In the genomic region with DNA sequence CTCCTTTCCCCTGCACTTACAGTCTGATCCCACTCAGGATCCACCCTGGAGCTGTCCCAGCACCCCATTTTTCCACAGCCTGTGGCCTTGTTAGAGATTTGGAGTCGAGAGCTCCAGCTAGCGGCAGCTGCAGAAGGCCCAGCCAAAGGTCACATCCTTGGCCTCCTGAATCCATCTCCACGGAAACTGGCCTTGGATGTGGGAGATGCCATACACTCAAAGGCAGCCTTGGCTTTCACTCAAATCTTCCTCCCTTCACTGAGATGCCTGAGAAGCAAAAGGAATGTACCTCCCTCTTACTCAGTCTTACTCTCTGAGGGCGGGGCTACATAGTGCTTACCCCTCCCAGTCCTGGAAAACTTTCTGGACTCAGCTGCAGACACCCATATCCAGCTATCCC, we compare ENCODE assay signal across 18 mouse cellular contexts. TPM values are rescaled to one million over a fixed set of nuclear protein-coding genes. Genes with fewer than 3 reads are reported as not detected.
A peak's percentile ranks its signal among the peaks of the same experiment; 100 is the strongest.
DNase-seq lines count a peak whose midpoint lies in the region; ATAC-seq and TF ChIP-seq lines count a peak whose summit lies in the region.
"Had no signal": no experiment of that assay in that cellular context is flagged by ENCODE, and none has a peak within 500 bp of the region (broad histone marks: within the 10 kb centered on the region; RNA-seq: fewer than 3 reads in every experiment).

No protein-coding gene starts in this region.

- H3K27me3 ChIP-seq in midbrain, postnatal 0 days (ENCODE audit: insufficient read depth, low read length): no peaks in the 10 kb centered on the region
- no peaks in the 10 kb centered on the region for H3K27me3 ChIP-seq in midbrain, embryonic 11.5 days (ENCODE audit: control insufficient read depth, insufficient read depth, low read length)
- H3K27me3 ChIP-seq: embryonic facial prominence, embryonic 13.5 days; hindbrain, embryonic 15.5 days; neural tube, embryonic 13.5 days had no signal

- no peak overlapping the region for H3K4me2 ChIP-seq in midbrain, postnatal 0 days (ENCODE audit: low read depth, low read length, poor library complexity, severe bottlenecking)
- no peak overlapping the region for H3K4me2 ChIP-seq in midbrain, embryonic 11.5 days
- H3K4me2 ChIP-seq: embryonic facial prominence, embryonic 13.5 days; hindbrain, embryonic 15.5 days; neural tube, embryonic 13.5 days had no signal

- H3K4me1 ChIP-seq in midbrain, postnatal 0 days (ENCODE audit: insufficient read depth, low read length): no peaks in the 10 kb centered on the region
- H3K4me1 ChIP-seq in midbrain, embryonic 11.5 days (ENCODE audit: control insufficient read depth, insufficient read depth, low read length): no peaks in the 10 kb centered on the region
- H3K4me1 ChIP-seq: embryonic facial prominence, embryonic 13.5 days; hindbrain, embryonic 15.5 days; neural tube, embryonic 13.5 days had no signal

- peak; percentile 56 for DNase-seq in adrenal gland, adult 8-10 months
- DNase-seq in adrenal gland, postnatal 25 days: no peak
- peak; percentile 10 for DNase-seq in layer of hippocampus, adult 11-12 months (ENCODE audit: low spot score)
- DNase-seq in layer of hippocampus, postnatal 25 days (ENCODE audit: extremely low spot score in 1 of 2, low spot score in 1 of 2): no peak
- DNase-seq in midbrain, postnatal 0 days (ENCODE audit: low spot score): peak; percentile 51
- no peak for DNase-seq in midbrain, embryonic 11.5 days (ENCODE audit: low spot score, missing footprints)
- peak; percentile 50 for DNase-seq in embryo, embryonic 10 days (ENCODE audit: low spot score)
- DNase-seq in spleen, postnatal 36 days (ENCODE audit: low spot score in 2 of 2): no peak
- DNase-seq: cerebellum, adult 11 months; cerebellum, postnatal 36 days; kidney, adult 18-20 months; kidney, postnatal 10 days; liver; liver, postnatal 0 days had no signal

- H3K27ac ChIP-seq in midbrain, postnatal 0 days (ENCODE audit: low read depth, low read length): no peak overlapping the region
- H3K27ac ChIP-seq in midbrain, embryonic 11.5 days (ENCODE audit: low read depth, low read length): no peak overlapping the region
- H3K27ac ChIP-seq: embryonic facial prominence, embryonic 13.5 days; hindbrain, embryonic 15.5 days; neural tube, embryonic 13.5 days had no signal

- no peaks in the 10 kb centered on the region for H3K36me3 ChIP-seq in midbrain, postnatal 0 days (ENCODE audit: insufficient read depth, low read length)
- H3K36me3 ChIP-seq in midbrain, embryonic 11.5 days (ENCODE audit: control insufficient read depth, insufficient read depth, low read length): no peaks in the 10 kb centered on the region
- H3K36me3 ChIP-seq: embryonic facial prominence, embryonic 13.5 days; hindbrain, embryonic 15.5 days; neural tube, embryonic 13.5 days had no signal

- H3K9ac ChIP-seq in midbrain, postnatal 0 days (replicated peaks; ENCODE audit: low read length, poor library complexity, severe bottlenecking): no peak overlapping the region
- H3K9ac ChIP-seq in midbrain, embryonic 11.5 days (ENCODE audit: low read length): no peak overlapping the region
- H3K9ac ChIP-seq: embryonic facial prominence, embryonic 13.5 days; hindbrain, embryonic 15.5 days; liver, postnatal 0 days; neural tube, embryonic 13.5 days had no signal

- no peak for TF ChIP-seq CTCF in midbrain, postnatal 0 days (IDR thresholded peaks at IDR 0.05)

- H3K4me3 ChIP-seq in midbrain, postnatal 0 days (ENCODE audit: low read depth, low read length): no peak overlapping the region
- no peak overlapping the region for H3K4me3 ChIP-seq in midbrain, embryonic 11.5 days (ENCODE audit: low read depth, low read length)
- H3K4me3 ChIP-seq: embryonic facial prominence, embryonic 13.5 days; hindbrain, embryonic 15.5 days; neural tube, embryonic 13.5 days had no signal

- no peak for ATAC-seq in midbrain, postnatal 0 days (ENCODE audit: low FRiP score)
- no peak for ATAC-seq in midbrain, embryonic 11.5 days (ENCODE audit: low FRiP score)
- ATAC-seq: liver, postnatal 0 days had no signal

- WGBS in midbrain, postnatal 0 days: 47% methylated on average over 4 of the region's 4 CpGs
- WGBS in midbrain, embryonic 11.5 days: 45% methylated on average over 4 of the region's 4 CpGs

- no peaks in the 10 kb centered on the region for H3K9me3 ChIP-seq in midbrain, postnatal 0 days (ENCODE audit: low read length)
- no peaks in the 10 kb centered on the region for H3K9me3 ChIP-seq in midbrain, embryonic 11.5 days (ENCODE audit: control insufficient read depth, low read length)
- H3K9me3 ChIP-seq: hindbrain, embryonic 15.5 days; neural tube, embryonic 13.5 days had no signal

RNA-seq across cellular contexts. Expression of a gene that starts 56.2 kb away (rescaled TPM):
- total RNA-seq in adrenal gland, adult 8-10 months (2022): 1 to 10 TPM in 1 of 4 experiments, under 1 TPM in 3; 0.56 to 1.9 (median 0.72) TPM
- total RNA-seq in adrenal gland, postnatal 25 days (2021): 1.1 TPM in 1 of 2 replicates, not detected in the other
- 1 to 10 TPM; 3.5 to 4.0 TPM for total RNA-seq in layer of hippocampus, postnatal 25 days (2021)
- total RNA-seq in midbrain, postnatal 0 days (2014; rRNA removed): 3.7 and 6.5 TPM in 2 replicates
- polyA plus RNA-seq in midbrain, postnatal 0 days (2015; fragmentation: Nextera tagmentation; extraction: Ambion mirVana): 0.99 and 1.7 TPM in 2 replicates
- 0.18 and 0.44 TPM in 2 replicates for polyA plus RNA-seq in midbrain, embryonic 11.5 days (2014; fragmentation: Nextera tagmentation; extraction: Ambion mirVana)
- total RNA-seq: megakaryocyte, adult 5-6 weeks had no signal
- polyA plus RNA-seq: liver, postnatal 0 days had no signal

Comparison
In these comparisons a context has a peak if more than half of its experiments do, and no peak if none do; other contexts are left out.
1. DNase-seq: peak in adrenal gland, adult 8-10 months (single experiment), layer of hippocampus, adult 11-12 months (single experiment), midbrain, postnatal 0 days (single experiment) and embryo, embryonic 10 days (single experiment); none in adrenal gland, postnatal 25 days (single experiment), layer of hippocampus, postnatal 25 days (0 of 2), midbrain, embryonic 11.5 days (single experiment) and spleen, postnatal 36 days (0 of 2).